Mouse (Mus musculus) cerebellum, postnatal 14 days (tissue): Measurements from ENCODE around the gene B4galt5.
A peak's percentile ranks its signal among the peaks of the same experiment; 100 is the strongest.

Source experiments
- DNase-seq, 2 experiments: peaks; one replicate each; pipeline ENCODE4 v3.0.0; 2021; ENCODE audit warnings: mixed read lengths in 2 of 2

B4galt5 gene

GRCm38 (mm10) chr2:167330581-167330980 lies 18.4 kb downstream of the B4galt5 start:
- peak; percentile 63 to 77 for DNase-seq

GRCm38 (mm10) chr2:167329478-167330262 lies 19.3 kb downstream of the B4galt5 start:
- DNase-seq = no peak

- DNase-seq = peak; percentile 84 to 85
Measured at GRCm38 (mm10) chr2:167328340-167328739, 20.6 kb downstream of the B4galt5 start.

GRCm38 (mm10) chr2:167326582-167326981 lies 22.4 kb downstream of the B4galt5 start:
- DNase-seq = no peak

GRCm38 (mm10) chr2:167324151-167324930 lies 24.6 kb downstream of the B4galt5 start:
- DNase-seq = no peak

GRCm38 (mm10) chr2:167323116-167323515 lies 25.9 kb downstream of the B4galt5 start:
- DNase-seq = no peak

GRCm38 (mm10) chr2:167321372-167321771 lies 27.6 kb downstream of the B4galt5 start:
- no peak for DNase-seq

GRCm38 (mm10) chr2:167318981-167319380 lies 30.0 kb downstream of the B4galt5 start:
- no peak for DNase-seq

GRCm38 (mm10) chr2:167316724-167317187 lies 32.2 kb downstream of the B4galt5 start:
- peak; percentile 83 to 91 for DNase-seq

GRCm38 (mm10) chr2:167314491-167314890 lies 34.5 kb downstream of the B4galt5 start:
- no peak for DNase-seq

GRCm38 (mm10) chr2:167313501-167314326 lies 35.3 kb downstream of the B4galt5 start:
- DNase-seq = peak; percentile 72 to 84

- no peak for DNase-seq
Measured at GRCm38 (mm10) chr2:167310121-167310520, 38.9 kb downstream of the B4galt5 start.

- peak; percentile 59 to 74 for DNase-seq
Measured at GRCm38 (mm10) chr2:167309286-167309685, 39.7 kb downstream of the B4galt5 start.

GRCm38 (mm10) chr2:167307716-167308115 lies 41.3 kb downstream of the B4galt5 start:
- peak in 1 of 2 experiments; percentile 20 for DNase-seq

- peak in 1 of 2 experiments; percentile 18 for DNase-seq
Measured at GRCm38 (mm10) chr2:167306626-167307541, 42.1 kb downstream of the B4galt5 start.

- no peak for DNase-seq
Measured at GRCm38 (mm10) chr2:167306273-167306594, 42.7 kb downstream of the B4galt5 start.

- DNase-seq = peak in 1 of 2 experiments; percentile 25
Measured at GRCm38 (mm10) chr2:167305382-167306272, 43.4 kb downstream of the B4galt5 start.

- peak in 1 of 2 experiments; percentile 2 for DNase-seq
Measured at GRCm38 (mm10) chr2:167304651-167305381, 44.2 kb downstream of the B4galt5 start.

- peak in 1 of 2 experiments; percentile 0 for DNase-seq
Measured at GRCm38 (mm10) chr2:167303806-167304205, 45.2 kb downstream of the B4galt5 start.

GRCm38 (mm10) chr2:167303196-167303595 lies 45.8 kb downstream of the B4galt5 start:
- DNase-seq = peak in 1 of 2 experiments; percentile 5
